Mouse (Mus musculus) midbrain, embryonic 13.5 days (tissue): ENCODE measurements around the gene Hoxd10. TPM values are rescaled to one million over a fixed set of nuclear protein-coding genes. Genes with fewer than 3 reads are reported as not detected.

Experiments
- microRNA counts: library from miRNA; unstranded; fragments of <30 nt; microRNA quantifications from one replicate; lab custom pipeline; 2016
- microRNA-seq: library from miRNA; unstranded; fragments of <30 nt; microRNA quantifications from one replicate; pipeline ENCODE4, GENCODE M21; 2016
- polyA plus RNA-seq: library from polyadenylated mRNA; unstranded; fragments of >200 nt; fragmentation: Nextera tagmentation; extraction: Ambion mirVana; gene quantifications from 2 replicates; pipeline ENCODE4 v1.2.1, GENCODE M21; 2015

Gene Hoxd10
- polyA plus RNA-seq, 1 experiment from 2014 or later: not detected

MicroRNAs within 50 kb of the gene (microRNA counts, 519-probe panel; counts per million panel counts)
- 110 counts per million, percentile 56 among the panel's probes with 10 or more counts for microRNA mmu-miR-10b (lab: Ali Mortazavi, UCI)

Small RNAs within 50 kb of the gene (microRNA-seq; reads per million reads assigned to microRNA genes)
- gene Gm44463 (not detected), gene Mir10b (225 reads per million, percentile 61 among the genes with 10 or more reads in this experiment)

Other genes starting within 250 kb of the Hoxd10 start
- gene Lnpk, start 112.5 kb upstream of the Hoxd10 start, polyA plus RNA-seq: 51.2 and 63.7 TPM in 2 replicates
- gene Evx2, start 32.4 kb upstream of the Hoxd10 start, polyA plus RNA-seq: 0.62 and 0.89 TPM in 2 replicates
- gene Hoxd13, start 23.6 kb upstream of the Hoxd10 start, polyA plus RNA-seq: not detected in 2 replicates
- gene Hoxd12, start 16.9 kb upstream of the Hoxd10 start, polyA plus RNA-seq: not detected in 2 replicates
- not detected in 2 replicates for gene Hoxd11, start 12.4 kb upstream of the Hoxd10 start, polyA plus RNA-seq
- not detected in 2 replicates for gene Hoxd9, start 5.8 kb downstream of the Hoxd10 start, polyA plus RNA-seq
- 0.08 TPM in 1 of 2 replicates, not detected in the other for gene Hoxd8, start 12.7 kb downstream of the Hoxd10 start, polyA plus RNA-seq
- gene Hoxd3, start 20.0 kb downstream of the Hoxd10 start, polyA plus RNA-seq: 0.17 TPM in 2 replicates
- not detected in 2 replicates for gene Hoxd4, start 20.0 kb downstream of the Hoxd10 start, polyA plus RNA-seq
- not detected in 2 replicates for gene Gm28230, start 34.8 kb downstream of the Hoxd10 start, polyA plus RNA-seq
- gene Hoxd1, start 71.1 kb downstream of the Hoxd10 start, polyA plus RNA-seq: 0.08 TPM in 1 of 2 replicates, not detected in the other
- 123 and 132 TPM in 2 replicates for gene Mtx2, start 133.9 kb downstream of the Hoxd10 start, polyA plus RNA-seq